Mouse (Mus musculus) left cerebral cortex, postnatal 10 days (tissue): ENCODE results near the gene Rcan3. TPM values are rescaled to one million over a fixed set of nuclear protein-coding genes. Genes with fewer than 3 reads are reported as not detected.

Experiments used
- DNase-seq, 2 experiments: peaks; one replicate each; pipeline ENCODE4 v3.0.0; 2021 to 2022; ENCODE audit warnings: low spot score in 2 of 2, mixed read lengths in 1 of 2; ENCODE audit errors: extremely low spot score in 1 of 2
- intact Hi-C: fragments of 180-260 bp; cut with DNase I; formaldehyde crosslinking; loops from one replicate; pipeline ENCODE4 v1.15.1; 2025
- total RNA-seq, 2 experiments: library from RNA; stranded (reverse); gene quantifications; 2 replicates each; pipeline ENCODE4 v1.2.3; 2021

Gene Rcan3
- total RNA-seq = 10 to 100 TPM; 47.6 to 54.9 TPM

DNA sequence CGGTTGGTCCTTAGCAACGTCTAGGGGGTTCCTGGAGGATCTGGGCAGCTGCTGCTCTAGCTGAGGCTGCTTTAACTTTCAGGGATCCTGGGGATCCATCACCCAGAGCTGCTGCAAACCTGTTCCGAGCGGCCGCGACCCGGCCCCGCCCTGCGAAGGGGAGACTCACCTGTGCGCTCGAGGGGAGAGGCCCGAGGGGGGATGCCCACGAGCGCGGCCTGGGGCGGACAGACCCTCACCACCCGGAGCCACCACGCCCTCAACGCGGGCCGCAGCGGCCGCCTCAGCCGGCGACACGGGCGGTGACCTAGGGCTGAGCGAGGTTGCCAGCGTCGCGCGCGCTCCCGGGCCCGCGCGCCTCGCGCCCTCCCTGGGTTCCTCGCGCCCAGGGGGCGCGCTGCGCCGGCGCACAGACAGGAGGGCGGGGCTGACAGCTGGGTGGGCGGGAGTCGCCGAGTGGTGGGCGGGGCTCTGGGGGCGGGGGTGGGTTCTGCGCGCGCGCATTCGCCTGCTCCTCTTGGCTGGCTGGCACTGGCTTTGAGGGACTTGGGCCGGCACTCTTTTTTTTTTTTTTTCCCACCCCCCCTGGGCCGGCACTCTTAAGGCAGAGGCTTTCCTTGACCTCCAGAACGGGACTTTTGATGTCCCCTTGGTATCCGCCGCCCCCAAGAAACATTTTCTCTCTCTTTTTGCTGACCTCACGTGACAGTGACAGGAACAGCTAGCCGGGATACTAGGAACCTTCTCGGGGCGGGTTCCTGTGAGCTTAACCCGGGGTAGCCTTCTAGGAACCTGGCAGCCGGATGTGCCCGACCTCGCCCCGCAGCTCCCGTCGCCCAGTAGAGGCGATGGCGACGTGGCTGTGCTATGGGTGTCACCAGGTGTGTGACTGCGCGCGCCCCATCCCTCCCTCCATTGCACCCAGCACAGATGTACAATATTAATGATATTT, at the start of gene Rcan3:
Gene Rcan3 (minus strand): TSS at position 411 of the 952 bp plus-strand sequence.
- peak; percentile 23 to 86 for DNase-seq
- intact Hi-C loops = no loop called here

- DNase-seq = no peak
- intact Hi-C loops = no loop called here
These were observed 46.7 kb upstream of the Rcan3 start for GRCm38 (mm10) chr4:135480370-135480769.

DNA sequence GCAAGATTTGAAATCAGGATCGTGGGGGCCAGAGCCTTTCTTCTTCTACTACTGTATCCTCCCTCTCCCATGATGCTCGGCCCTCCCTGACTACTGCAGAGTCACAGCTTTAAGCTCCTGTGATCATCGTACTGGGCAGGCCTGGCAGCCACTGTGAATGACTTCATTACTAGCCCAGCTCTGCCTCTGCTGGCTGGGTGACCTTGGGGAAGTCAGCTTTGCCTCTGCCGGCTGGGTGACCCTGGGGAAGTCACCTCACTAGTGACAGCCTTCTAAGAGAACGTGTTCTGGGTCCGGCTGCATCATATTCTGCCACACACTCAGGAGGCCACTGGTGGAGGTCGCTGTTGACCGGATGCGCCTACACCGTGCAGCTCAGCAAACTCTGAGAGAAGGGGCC, 44.2 kb upstream of the Rcan3 start:
- no peak for DNase-seq
- intact Hi-C loops = no loop called here

DNA sequence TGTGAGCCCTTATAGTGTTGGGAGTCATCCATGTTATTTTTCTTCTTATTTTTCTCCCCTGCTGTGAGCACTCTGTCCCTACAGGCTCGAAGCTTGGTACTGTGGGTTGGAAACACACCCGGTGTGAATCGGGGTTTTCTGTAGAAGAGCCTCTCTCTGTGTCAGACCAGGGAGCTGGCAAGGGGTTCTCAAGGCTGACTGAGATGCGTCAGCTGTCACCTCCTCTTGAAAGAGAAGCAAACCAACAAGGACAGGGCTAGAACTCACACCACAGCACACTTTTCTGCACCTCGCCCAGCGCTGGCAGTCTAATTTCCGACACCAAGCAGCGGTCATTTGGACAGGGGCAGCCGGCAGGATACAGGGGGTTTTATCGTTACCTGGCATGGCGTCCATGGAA, 29.8 kb upstream of the Rcan3 start:
- intact Hi-C loops = no loop called here
- no peak for DNase-seq

DNA sequence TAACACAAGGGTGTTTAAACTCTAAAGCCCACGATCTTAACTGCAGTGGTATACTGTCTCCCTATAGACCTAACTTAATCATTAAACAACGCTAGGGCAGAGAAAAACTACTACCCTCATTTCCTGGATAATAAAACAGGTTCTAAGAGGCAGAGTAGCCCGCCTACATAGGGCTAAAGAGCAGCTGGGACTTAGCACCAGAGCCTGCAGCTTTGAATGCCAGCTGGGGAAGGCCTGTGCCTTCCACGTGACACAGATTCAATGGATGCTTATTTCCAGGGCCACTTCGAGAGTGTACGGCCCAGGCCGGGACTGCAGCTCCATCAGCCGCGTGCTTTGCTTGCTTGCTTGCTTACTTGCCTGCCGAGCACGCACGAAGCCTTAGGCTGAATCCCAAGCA, 19.9 kb upstream of the Rcan3 start:
- intact Hi-C loops = no loop called here

DNA sequence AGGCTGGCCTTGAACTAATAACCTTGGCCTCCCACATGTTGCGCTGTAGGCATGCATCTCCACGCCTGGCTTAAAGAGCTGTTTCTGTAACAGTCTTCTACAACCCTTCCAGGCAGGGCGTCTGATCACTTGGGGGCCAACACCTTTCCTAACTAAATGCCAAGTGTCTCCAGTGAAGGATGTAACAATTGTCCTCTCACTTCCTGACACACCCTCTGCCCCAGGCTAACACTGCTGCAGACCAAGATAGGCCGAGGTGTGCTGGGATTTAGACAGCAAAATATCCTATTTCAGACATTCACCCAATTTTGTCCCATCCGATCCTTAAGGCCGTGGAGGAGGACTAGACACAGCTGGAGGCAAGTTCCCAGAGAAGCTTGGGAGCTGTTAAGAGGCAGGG, 19.5 kb upstream of the Rcan3 start:
- no peak for DNase-seq
- intact Hi-C loops = no loop called here

More for the DNA sequence above, 19.9 kb upstream of the Rcan3 start:
- no peak for DNase-seq

GRCm38 (mm10) chr4:135451360-135452015, 17.8 kb upstream of the Rcan3 start:
- intact Hi-C loops = no loop called here
- no peak for DNase-seq

DNA sequence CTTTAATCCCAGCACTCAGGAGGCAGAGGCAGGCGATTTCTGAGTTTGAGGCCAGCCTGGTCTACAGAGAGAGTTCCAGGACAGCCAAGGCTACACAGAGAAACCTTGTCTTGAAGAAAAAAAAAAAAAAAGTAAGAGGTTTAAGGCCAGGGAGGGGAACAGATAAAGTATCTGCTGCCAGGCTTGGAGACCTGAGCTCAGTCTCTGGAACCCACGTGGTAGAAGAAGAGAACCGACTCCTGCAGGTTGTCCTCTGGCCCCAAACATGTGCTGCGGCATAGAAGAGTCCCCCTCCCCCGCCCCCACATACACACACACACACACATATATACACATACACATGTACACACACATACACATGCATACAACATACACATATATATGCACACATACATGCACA, 8.8 kb upstream of the Rcan3 start:
- no peak for DNase-seq
- intact Hi-C loops = no loop called here

DNA sequence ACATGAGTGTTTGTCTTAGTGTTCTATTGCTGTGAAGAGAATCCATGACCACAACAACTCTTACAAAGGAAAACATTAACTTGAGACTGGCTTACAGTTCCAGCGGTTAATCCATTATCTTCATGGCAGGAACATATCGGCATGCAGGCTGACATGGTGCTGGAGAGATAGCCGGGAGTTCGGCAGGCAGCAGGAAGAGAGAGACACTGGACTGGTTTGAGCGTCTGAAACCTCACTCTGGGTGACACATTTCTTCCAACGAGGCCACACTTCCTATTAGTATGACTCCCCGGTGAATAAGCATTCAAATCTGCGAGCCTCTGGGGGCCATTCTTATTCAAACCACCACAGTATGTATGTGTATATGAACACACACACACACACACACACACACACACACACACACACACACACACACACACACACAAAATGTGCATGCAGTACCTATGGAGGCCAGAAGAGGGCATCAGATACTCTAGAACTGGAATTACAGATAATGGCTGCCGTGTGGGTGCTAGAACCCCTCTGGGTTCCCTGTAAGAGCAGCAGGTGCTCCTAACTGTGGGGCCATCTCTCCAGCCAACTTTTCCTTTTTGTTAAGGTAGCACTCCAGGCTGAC, 6.4 kb upstream of the Rcan3 start:
- DNase-seq = no peak
- intact Hi-C loops = no loop called here

DNA sequence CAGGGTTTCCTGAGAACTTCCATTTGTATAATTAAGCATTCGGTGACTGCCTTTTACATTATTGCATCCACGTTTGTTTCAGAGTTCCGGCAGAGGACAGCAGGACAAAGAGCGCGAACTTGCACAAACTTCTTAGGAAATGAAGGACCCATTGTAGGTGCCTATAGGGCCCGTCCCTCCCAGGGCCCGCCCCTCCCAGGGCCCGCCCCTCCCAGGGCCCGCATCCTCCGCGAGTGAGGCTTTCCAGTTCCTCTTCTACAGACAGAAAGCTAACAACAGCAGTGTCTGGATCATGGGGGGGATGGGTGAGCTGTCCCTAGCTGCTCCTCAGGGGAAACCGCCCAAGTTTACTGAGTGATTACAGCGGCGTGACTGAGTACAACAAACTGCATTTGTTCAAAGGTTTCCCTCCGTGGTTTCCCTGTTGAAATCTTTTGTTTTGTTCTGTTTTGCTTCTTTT, 5.6 kb upstream of the Rcan3 start:
- intact Hi-C loops = no loop called here
- DNase-seq = peak in 1 of 2 experiments; percentile 65

GRCm38 (mm10) chr4:135437924-135438323, 4.3 kb upstream of the Rcan3 start:
- DNase-seq = no peak
- intact Hi-C loops = no loop called here

DNA sequence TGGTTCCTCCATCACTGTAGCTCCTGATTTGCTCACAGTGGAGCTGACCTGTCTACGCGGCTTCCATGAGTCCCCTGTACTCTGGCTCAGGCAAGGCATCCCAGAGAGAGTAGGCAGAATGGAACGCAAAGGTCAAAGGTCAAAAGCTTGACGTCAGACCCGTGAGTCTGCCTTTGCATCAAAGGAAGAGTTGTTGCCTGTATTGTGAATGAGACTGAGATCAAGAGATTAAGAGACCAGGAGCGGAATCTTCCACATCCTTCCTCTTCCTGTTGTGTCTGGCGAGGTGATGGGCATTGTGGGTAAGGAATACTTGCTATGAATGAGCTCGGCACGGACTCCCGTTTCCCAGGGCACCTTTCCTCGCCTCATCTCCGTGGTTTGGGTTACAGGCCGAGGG, 2.6 kb upstream of the Rcan3 start:
- intact Hi-C loops = no loop called here
- DNase-seq = peak in 1 of 2 experiments; percentile 62

DNA sequence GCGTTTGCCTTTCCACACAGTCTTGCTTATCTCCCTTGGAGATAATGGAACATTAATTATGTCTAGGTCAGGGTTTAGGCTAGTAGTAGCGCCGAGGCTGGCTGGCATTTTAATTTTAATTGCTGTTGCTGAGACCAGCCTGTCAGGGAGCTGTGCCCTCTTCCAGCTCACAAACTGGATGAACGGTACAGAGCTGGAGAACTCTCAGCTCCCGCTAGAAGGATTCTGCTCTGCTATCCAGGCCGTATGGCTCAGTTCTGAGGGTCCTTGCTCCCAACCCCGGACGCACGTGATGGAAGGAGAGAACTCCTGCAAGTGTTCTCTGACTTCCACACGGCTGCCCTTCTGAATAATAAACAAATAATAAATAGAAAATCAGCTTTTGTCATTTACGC, 739 bp upstream of the Rcan3 start:
- intact Hi-C loops = no loop called here
- no peak for DNase-seq

GRCm38 (mm10) chr4:135433086-135433442, 589 bp downstream of the Rcan3 start:
- peak in 1 of 2 experiments; percentile 42 for DNase-seq
- intact Hi-C loops = no loop called here

- intact Hi-C loops = no loop called here
- no peak for DNase-seq
These were observed 3.5 kb downstream of the Rcan3 start for GRCm38 (mm10) chr4:135429990-135430760.

DNA sequence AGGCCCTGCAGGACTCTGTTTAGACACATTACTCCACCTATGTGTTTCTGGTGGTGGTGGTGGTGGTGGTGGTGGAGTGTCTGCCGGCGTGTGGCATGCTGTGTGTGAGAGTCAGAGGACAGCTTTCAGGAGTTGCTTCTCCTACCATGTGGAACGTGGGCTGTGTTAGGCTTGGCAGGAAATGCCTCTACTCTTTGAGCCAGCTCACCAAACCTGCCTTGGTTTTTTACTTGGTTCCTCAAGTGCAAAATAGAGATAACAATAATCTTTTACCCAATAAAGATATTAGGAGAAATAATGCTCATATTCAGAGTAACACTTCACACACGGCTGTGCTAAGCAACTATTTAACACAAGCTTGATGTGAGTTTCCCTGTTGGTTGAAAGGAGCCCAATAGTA, 4.3 kb downstream of the Rcan3 start:
- intact Hi-C loops = no loop called here
- DNase-seq = no peak

GRCm38 (mm10) chr4:135426587-135426986, 7.1 kb downstream of the Rcan3 start:
- intact Hi-C loops = no loop called here
- no peak for DNase-seq

DNA sequence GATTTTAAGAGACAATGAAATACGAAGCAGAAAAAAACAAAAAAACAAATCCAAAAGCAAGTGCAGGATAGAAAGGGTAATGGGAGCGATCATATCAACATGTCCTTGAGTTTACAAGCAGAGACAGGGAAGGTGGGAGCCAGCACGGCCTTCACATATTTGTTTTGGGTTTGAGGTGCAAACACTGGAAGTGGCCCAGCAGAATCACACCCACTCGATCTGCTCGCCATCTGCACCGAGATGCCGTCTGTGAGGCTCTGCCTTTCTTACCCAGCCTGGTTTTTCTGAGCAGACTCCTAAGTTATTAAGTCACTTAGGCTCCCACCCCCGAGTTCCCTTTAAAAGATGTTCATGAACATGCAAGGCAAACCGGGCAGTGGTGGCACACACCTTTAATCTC, 8.0 kb downstream of the Rcan3 start:
- intact Hi-C loops = no loop called here
- peak; percentile 69 to 70 for DNase-seq

DNA sequence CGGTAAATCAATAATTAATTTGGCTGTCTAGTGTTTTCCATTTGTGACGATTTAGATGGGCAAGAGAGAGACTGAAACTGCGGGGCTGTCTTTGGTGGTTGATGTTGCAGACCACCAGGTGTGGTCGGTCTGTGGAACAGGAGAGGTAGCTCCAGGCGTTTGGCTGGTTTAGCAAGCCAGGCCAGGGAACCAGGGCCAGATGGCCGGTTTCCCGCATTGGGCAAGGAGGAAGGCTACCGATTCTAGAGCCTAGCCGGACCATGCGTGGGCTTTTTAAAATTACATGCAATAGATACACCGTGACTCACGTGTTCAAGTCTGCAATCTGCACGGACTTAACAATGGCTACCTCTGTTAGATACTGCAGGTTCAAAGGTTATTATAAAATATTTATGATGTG, 12.7 kb downstream of the Rcan3 start:
- DNase-seq = no peak
- intact Hi-C loops = no loop called here
